Mouse (Mus musculus): ENCODE data around the gene Ackr3. TPM values are rescaled to one million over a fixed set of nuclear protein-coding genes. Genes with fewer than 3 reads are reported as not detected.

Gene Ackr3
- polyA plus RNA-seq (2012; rRNA removed): 49.0 and 73.6 TPM in 2 replicates

DNA sequence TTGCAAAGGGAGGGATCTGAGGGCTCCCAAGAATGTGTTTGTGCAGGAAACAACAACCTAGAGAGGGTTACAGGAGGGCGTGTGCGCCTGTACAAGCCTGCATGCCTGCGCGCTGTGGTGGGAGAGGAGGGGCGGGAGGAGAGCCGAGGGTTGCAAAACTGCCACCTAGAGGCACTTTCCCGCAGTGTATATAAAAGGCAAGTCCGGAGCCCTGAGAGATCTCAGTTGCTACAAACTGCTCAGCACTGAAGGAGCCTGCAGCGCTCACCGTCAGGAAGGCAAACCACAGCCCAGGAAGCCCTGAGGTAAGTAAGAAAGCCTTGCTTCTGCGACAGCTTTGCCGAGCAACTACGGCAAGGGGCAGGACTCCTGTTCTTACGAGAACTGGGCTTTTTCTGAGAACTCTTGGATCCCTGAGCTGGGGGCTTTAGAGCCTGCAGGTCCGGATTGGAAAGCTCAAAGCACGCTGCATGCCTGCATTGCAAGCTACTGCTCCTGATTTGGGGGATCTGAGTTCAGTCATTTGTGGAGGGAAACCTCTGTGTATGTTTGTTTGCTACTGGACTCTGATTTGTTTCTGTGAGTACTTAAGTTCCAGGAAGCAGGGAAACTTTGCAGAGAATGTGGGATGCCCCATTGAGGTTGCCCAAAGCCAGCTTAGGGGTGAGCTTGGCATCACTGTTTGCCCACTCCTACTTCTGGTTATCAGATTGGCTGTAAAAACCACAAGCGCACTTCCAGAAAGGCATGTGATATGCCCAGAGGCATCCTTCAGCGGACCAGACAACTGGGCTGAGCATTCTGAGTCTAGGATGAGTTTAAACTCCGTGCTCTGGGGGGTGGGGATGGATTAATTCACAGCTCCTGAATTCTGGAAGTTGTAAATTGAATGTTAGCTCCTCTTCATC is at the start of gene Ackr3:
Ackr3 (plus strand) TSS at position 198 of the 908 bp plus-strand sequence.

Other genes starting within 250 kb of the Ackr3 start
- gene Asb18, start 189.3 kb upstream of the Ackr3 start, polyA plus RNA-seq (2012; rRNA removed): not detected in 2 replicates
- gene Iqca, start 50.6 kb upstream of the Ackr3 start, polyA plus RNA-seq (2012; rRNA removed): not detected in 2 replicates